Mouse (Mus musculus) kidney, postnatal 0 days (tissue): ENCODE results near the gene Tvp23b. TPM values are rescaled to one million over a fixed set of nuclear protein-coding genes. Genes with fewer than 3 reads are reported as not detected.

Experiments used
- ATAC-seq: fragments of 200-750 bp; cut with Nextera tagmentation; replicated peaks from 2 replicates; pipeline ENCODE4 v1.8.0; 2017; ENCODE audit warnings: low read depth, moderate number of reproducible peaks, moderate TSS enrichment, moderate library complexity; ENCODE audit not compliant: low FRiP score
- DNase-seq: peaks from one replicate; pipeline ENCODE4 v3.0.0-alpha.2; 2016; ENCODE audit warnings: low spot score
- H3K27ac ChIP-seq: fragments of 300-500 bp; sonication (generic); 2 replicates; pipeline ENCODE4 v1.5.1; 2014; ENCODE audit warnings: mild to moderate bottlenecking
- H3K27me3 ChIP-seq: fragments of 300-500 bp; sonication (generic); 2 replicates; pipeline ENCODE4 v1.6.1; 2014; ENCODE audit warnings: low read length, mixed read lengths; ENCODE audit not compliant: insufficient read depth
- H3K36me3 ChIP-seq: fragments of 300-500 bp; sonication (generic); 2 replicates; pipeline ENCODE4 v1.6.1; 2014; ENCODE audit warnings: low read length, mixed read lengths; ENCODE audit not compliant: insufficient read depth
- H3K4me1 ChIP-seq: fragments of 300-500 bp; sonication (generic); replicated peaks from 2 replicates; pipeline ENCODE4 v1.6.1; 2014; ENCODE audit warnings: antibody characterized with exemption, low read length, mixed read lengths; ENCODE audit not compliant: insufficient read depth
- H3K4me2 ChIP-seq: fragments of 300-500 bp; sonication (generic); 2 replicates; pipeline ENCODE4 v1.6.1; 2014; ENCODE audit warnings: mild to moderate bottlenecking, low read length, moderate library complexity, mixed read lengths
- H3K4me3 ChIP-seq: fragments of 300-500 bp; sonication (generic); replicated peaks from 2 replicates; pipeline ENCODE4 v1.5.1; 2014; ENCODE audit warnings: low read depth, low read length
- H3K9ac ChIP-seq: fragments of 300-500 bp; sonication (generic); 2 replicates; pipeline ENCODE4 v1.6.1; 2014; ENCODE audit warnings: low read depth, low read length
- H3K9me3 ChIP-seq: fragments of 300-500 bp; sonication (generic); replicated peaks from 2 replicates; pipeline ENCODE4 v1.6.1; 2016; ENCODE audit warnings: low read length, inconsistent platforms, mixed read lengths
- CTCF ChIP-seq: IDR thresholded peaks from 2 replicates; pipeline ENCODE4 v1.5.1; 2016; ENCODE audit warnings: antibody characterized with exemption, low read depth, mild to moderate bottlenecking, moderate library complexity
- WGBS: fragments of 180-500 bp; shearing (Covaris S2); extraction: QIAGEN DNeasy Blood & Tissue Kit; methylation state at CpG from one replicate; pipeline ENCODE4 v1.1.7; 2014; 5-methylcytosine and 5-hydroxymethylcytosine counted together
- polyA plus RNA-seq: library from polyadenylated mRNA; unstranded; fragments of >200 nt; fragmentation: Nextera tagmentation; extraction: Ambion mirVana; gene quantifications from 2 replicates; pipeline ENCODE4 v1.2.1, GENCODE M21; 2015

Gene Tvp23b
- 83.6 and 83.7 TPM in 2 replicates for polyA plus RNA-seq

GRCm38 (mm10) chr11:62879220-62880048 lies at the start of gene Tvp23b:
Tvp23b (plus strand) TSS chr11:62879455.
- H3K27ac ChIP-seq: peak within 1 kb of the TSS; percentile 83
- H3K4me2 ChIP-seq: peak within 1 kb of the TSS; percentile 69
- H3K4me3 ChIP-seq: peak within 1 kb of the TSS; percentile 67
- DNase-seq: peak; percentile 99
- 0 out of 2 replicates have a peak, but pooled peaks cover 5% of the 10 kb centered on the region for H3K36me3 ChIP-seq
- H3K9ac ChIP-seq: peak within 1 kb of the TSS; percentile 80
- 1% methylated on average over 55 of the region's 55 CpGs for WGBS
- no peaks in the 10 kb centered on the region for H3K4me1 ChIP-seq
- no peaks in the 10 kb centered on the region for H3K9me3 ChIP-seq
- peak; percentile 97 for ATAC-seq
- H3K27me3 ChIP-seq: no peaks in the 10 kb centered on the region
- no peak for TF ChIP-seq CTCF

DNA sequence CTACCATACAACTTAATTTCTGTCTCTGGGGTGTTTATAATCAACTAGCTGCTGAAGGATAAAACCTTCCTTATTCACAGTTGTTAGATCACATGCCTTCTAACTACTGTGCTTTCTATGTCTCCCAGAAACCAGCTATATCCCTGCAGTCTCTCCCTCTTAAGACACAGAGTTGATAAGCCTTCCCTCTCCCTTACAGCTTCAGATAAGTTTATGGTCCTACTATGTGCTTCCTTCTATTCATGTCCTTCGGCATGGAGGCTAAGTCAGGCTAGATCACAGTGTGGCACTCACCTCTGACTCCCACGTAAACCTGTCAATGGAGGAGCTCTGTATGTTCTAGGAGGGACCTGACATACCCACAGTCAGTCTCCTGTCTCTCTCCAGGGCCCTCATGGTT lies 48.9 kb upstream of the Tvp23b start:
- no peak for TF ChIP-seq CTCF
- 78% methylated on average over 2 of the region's 2 CpGs for WGBS
- no peak for ATAC-seq

GRCm38 (mm10) chr11:62831906-62832305 lies 47.3 kb upstream of the Tvp23b start:
- no peak for TF ChIP-seq CTCF
- no peaks in the 10 kb centered on the region for H3K27me3 ChIP-seq
- no peak overlapping the region for H3K4me3 ChIP-seq
- H3K36me3 ChIP-seq: 0 out of 2 replicates have a peak, but pooled peaks cover 12% of the 10 kb centered on the region
- no peak overlapping the region for H3K9ac ChIP-seq
- ATAC-seq: no peak
- no peak overlapping the region for H3K4me2 ChIP-seq
- no peak for DNase-seq
- H3K27ac ChIP-seq: no peak overlapping the region
- H3K9me3 ChIP-seq: no peaks in the 10 kb centered on the region
- 0 out of 2 replicates have a peak, but pooled peaks cover under 1% of the 10 kb centered on the region for H3K4me1 ChIP-seq

More for the DNA sequence above, 48.9 kb upstream of the Tvp23b start:
- Histone ChIP-seq H3K9ac (no peak overlapping the region), H3K4me3 (no peak overlapping the region), H3K27me3 (no peaks in the 10 kb centered on the region), H3K36me3 (0 out of 2 replicates have a peak, but pooled peaks cover 7% of the 10 kb centered on the region), H3K9me3 (no peaks in the 10 kb centered on the region), H3K4me1 (peaks cover 14% of the 10 kb centered on the region), H3K27ac (no peak overlapping the region), H3K4me2 (no peak overlapping the region)
- DNase-seq: no peak

- DNase-seq (no peak), ATAC-seq (no peak)
- Histone ChIP-seq H3K4me2 (no peak overlapping the region), H3K27me3 (no peaks in the 10 kb centered on the region), H3K27ac (no peak overlapping the region), H3K9me3 (no peaks in the 10 kb centered on the region), H3K9ac (no peak overlapping the region), H3K4me3 (no peak overlapping the region), H3K4me1 (no peaks in the 10 kb centered on the region), H3K36me3 (peaks cover 11% of the 10 kb centered on the region; the same call in 1 of the 2 replicates)
- WGBS: 93% methylated on average over 5 of the region's 5 CpGs
- TF ChIP-seq CTCF: no peak
Observed at GRCm38 (mm10) chr11:62844562-62844961, 34.7 kb upstream of the Tvp23b start.

DNA sequence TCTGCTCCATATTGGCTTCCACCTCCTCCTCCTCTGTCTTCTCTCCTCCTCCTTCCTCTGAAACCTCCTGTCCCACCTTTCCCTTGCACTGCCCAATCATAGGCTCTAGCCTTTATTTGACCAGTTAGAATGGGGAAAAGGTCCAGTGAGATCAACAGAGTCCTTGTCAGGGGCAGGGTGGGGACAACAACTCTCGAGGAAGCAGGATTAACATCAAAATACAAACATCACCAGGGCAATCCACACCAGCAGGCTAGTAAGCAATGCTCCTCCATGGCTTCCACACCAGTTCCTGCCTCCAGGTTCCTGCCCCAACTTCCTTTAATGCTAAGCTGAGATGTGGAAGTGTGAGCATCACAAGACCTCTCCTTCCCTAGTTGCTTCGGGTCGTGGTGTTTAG lies 33.5 kb upstream of the Tvp23b start:
- no peaks in the 10 kb centered on the region for H3K27me3 ChIP-seq
- no peak for DNase-seq
- H3K36me3 ChIP-seq: peaks cover 7% of the 10 kb centered on the region; the same call in 1 of the 2 replicates
- no peaks in the 10 kb centered on the region for H3K4me1 ChIP-seq
- H3K27ac ChIP-seq: no peak overlapping the region
- H3K4me2 ChIP-seq: no peak overlapping the region
- H3K4me3 ChIP-seq: no peak overlapping the region
- no peak for ATAC-seq
- no peak for TF ChIP-seq CTCF
- no peak overlapping the region for H3K9ac ChIP-seq
- no peaks in the 10 kb centered on the region for H3K9me3 ChIP-seq
- WGBS: 64% methylated on average over 3 of the region's 3 CpGs

DNA sequence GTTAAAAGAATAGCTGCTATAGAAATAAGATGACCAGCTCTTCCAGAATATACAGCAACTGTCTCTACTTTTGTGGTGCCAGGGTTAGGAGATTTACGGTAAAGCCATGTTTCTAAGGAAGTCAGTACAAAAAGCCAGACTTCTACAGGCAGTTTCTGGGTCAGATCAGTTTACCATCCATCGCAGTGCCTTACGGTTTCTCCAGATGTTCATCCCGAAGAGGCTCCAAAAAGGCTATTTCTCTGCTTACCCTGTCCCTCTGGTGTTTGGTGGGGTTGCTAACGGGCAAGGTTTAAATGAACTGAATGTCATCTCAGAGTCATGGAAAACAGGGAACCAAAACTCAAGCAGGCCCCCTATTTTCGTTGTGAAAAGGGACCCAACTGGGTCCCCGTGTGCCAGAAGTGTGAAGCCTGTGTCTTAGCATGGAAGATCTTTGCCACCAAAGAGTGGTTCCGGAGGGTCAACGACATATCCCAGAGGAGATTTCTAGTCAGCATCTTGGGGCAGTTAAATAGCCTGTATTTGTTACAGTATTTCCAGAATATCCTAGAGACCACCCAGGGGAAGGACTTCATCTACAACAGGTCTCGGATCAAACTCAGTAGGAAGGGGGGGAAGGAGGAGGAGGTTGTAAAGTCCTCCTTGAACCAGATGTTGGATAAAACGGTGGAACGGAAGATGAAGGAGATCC lies 32.1 kb upstream of the Tvp23b start, which contains the start of gene Fbxw10:
Gene Fbxw10, plus strand, starts transcription at position 109 of the 694 bp plus-strand sequence.
- ATAC-seq (no peak), DNase-seq (peak; percentile 93)
- WGBS: 18% methylated on average over 12 of the region's 12 CpGs
- Histone ChIP-seq H3K9me3 (no peaks in the 10 kb centered on the region), H3K27ac (no peak within 1 kb of the TSS), H3K36me3 (no peaks in the 10 kb centered on the region), H3K4me2 (peak within 1 kb of the TSS; percentile 42), H3K4me1 (no peaks in the 10 kb centered on the region), H3K9ac (peak within 1 kb of the TSS; percentile 3; the same call in 1 of the 2 replicates), H3K27me3 (no peaks in the 10 kb centered on the region), H3K4me3 (no peak within 1 kb of the TSS)
- no peak for TF ChIP-seq CTCF
